Mouse (Mus musculus) erythroid progenitor cell, adult 5-6 weeks (primary cell): Measurements from ENCODE around the gene Sept9. TPM values are rescaled to one million over a fixed set of nuclear protein-coding genes. Genes with fewer than 3 reads are reported as not detected.

Source experiments
- ATAC-seq: replicated peaks from 2 replicates; pipeline ENCODE4 v1.8.0; 2016; ENCODE audit warnings: moderate number of reproducible peaks, mild to moderate bottlenecking, moderate TSS enrichment, inconsistent platforms; ENCODE audit not compliant: poor library complexity, low FRiP score, severe bottlenecking
- total RNA-seq, 2 experiments: library from RNA; stranded (forward) in 1 of 2; stranded (reverse) in 1 of 2; fragments of 150-400 nt in 1 of 2; fragments of 186-747, 209-891 nt in 1 of 2; gene quantifications; 2 replicates each; pipeline versions ENCODE4 v1.2.3 to v1.2.4; 2015 to 2017; ENCODE audit warnings: low replicate concordance in 2 of 2

Sept9 gene
- total RNA-seq, 2 experiments from 2014 or later, result 15.1 to 16.0 TPM

GRCm38 (mm10) chr11:117357916-117358639 lies 158.6 kb downstream of the Sept9 start:
- peak; percentile 62 for ATAC-seq

GRCm38 (mm10) chr11:117359161-117359560 lies 159.7 kb downstream of the Sept9 start:
- no peak for ATAC-seq

GRCm38 (mm10) chr11:117359870-117360269 lies 160.4 kb downstream of the Sept9 start:
- ATAC-seq, result 0 out of 2 replicates have a peak, but pooled peaks have one; percentile 40

- ATAC-seq, result no peak
These were observed 161.1 kb downstream of the Sept9 start for GRCm38 (mm10) chr11:117360561-117360960.

- no peak for ATAC-seq
These were observed 162.8 kb downstream of the Sept9 start for GRCm38 (mm10) chr11:117362307-117362706.

- ATAC-seq, result no peak
These were observed 164.5 kb downstream of the Sept9 start for GRCm38 (mm10) chr11:117363918-117364317.

GRCm38 (mm10) chr11:117366426-117366825 lies 167.0 kb downstream of the Sept9 start:
- no peak for ATAC-seq

- ATAC-seq, result no peak
These were observed 167.4 kb downstream of the Sept9 start for GRCm38 (mm10) chr11:117366861-117367357.

- no peak for ATAC-seq
These were observed 168.5 kb downstream of the Sept9 start for GRCm38 (mm10) chr11:117367937-117368336.

- ATAC-seq, result no peak
These were observed 169.9 kb downstream of the Sept9 start for GRCm38 (mm10) chr11:117369347-117369746.

GRCm38 (mm10) chr11:117370262-117370850 lies 170.9 kb downstream of the Sept9 start:
- ATAC-seq, result no peak

GRCm38 (mm10) chr11:117372537-117372936 lies 173.1 kb downstream of the Sept9 start:
- no peak for ATAC-seq

GRCm38 (mm10) chr11:117373195-117373594 lies 173.7 kb downstream of the Sept9 start:
- ATAC-seq, result no peak

- ATAC-seq, result no peak
These were observed 174.4 kb downstream of the Sept9 start for GRCm38 (mm10) chr11:117373870-117374269.

GRCm38 (mm10) chr11:117374288-117374687 lies 174.8 kb downstream of the Sept9 start:
- ATAC-seq, result no peak

- ATAC-seq, result no peak
These were observed 180.3 kb downstream of the Sept9 start for GRCm38 (mm10) chr11:117379774-117380173.

GRCm38 (mm10) chr11:117384235-117384634 lies 184.8 kb downstream of the Sept9 start:
- no peak for ATAC-seq

GRCm38 (mm10) chr11:117384897-117385296 lies 185.4 kb downstream of the Sept9 start:
- ATAC-seq, result 0 out of 2 replicates have a peak, but pooled peaks have one; percentile 28

- ATAC-seq, result no peak
These were observed 186.1 kb downstream of the Sept9 start for GRCm38 (mm10) chr11:117385331-117386103.

GRCm38 (mm10) chr11:117387241-117387640 lies 187.8 kb downstream of the Sept9 start:
- no peak for ATAC-seq
